Mouse (Mus musculus): ENCODE data around the gene Rad9b.

Gene Rad9b

DNA sequence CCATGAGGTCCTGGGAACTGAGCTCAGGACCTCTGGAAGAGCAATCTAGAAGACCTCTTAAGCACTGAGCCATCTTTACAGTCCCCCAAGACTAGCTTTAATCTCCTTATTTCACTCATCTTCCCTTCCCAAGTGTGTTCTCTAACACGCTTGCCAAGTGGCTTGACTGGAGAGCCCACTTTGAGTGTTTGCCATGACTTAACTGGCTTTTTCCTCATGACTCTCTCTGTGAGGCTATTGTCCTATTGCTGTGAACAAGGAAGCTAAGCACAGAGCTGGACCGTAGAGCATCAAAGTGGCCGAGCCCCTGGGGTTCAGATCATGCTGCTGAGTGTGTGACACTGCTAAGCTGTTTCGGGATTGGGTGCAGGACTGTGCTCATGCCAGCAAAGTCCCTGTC lies 41.7 kb downstream of the Rad9b start:
- no peak for DNase-seq

DNA sequence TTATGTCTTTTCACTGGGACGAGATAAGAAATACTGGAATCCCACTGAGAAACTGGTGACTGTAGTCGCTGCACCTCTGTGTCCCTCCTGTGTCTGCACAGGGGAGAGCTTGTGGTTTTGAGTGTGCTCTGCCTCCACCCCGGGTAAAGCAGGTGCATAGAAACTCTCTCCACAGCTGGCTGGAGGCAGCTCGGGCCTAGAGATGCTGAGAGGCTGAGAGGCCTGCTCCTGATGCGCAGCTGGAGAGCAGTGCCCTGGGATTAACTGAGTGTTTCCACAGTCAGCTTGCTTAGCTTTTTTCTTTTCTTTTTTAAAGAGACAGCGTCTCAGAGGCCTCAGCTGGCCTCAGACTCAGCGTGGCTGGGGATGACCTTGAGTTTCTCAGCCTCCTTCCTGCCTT lies 42.3 kb downstream of the Rad9b start:
- DNase-seq = no peak

DNA sequence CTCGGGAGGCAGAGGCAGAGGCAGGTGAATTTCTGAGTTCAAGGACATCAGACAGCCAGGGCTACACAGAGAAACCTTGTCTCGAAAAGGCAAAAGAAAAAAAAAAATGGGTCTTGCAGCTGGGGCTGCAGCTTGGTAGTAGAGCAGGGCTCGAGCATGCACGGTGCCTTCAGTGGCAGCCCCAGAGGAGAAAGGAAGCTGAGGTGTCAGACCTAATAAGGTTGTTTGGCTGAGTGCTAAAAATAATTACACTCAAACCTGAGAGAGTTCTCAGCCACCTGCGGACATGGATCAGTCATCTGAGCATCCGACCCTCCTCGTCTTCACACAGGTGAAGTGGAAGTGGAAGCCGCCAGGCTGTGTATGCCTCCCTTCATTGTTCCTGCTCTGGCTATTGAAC lies 43.3 kb downstream of the Rad9b start:
- DNase-seq = no peak

DNA sequence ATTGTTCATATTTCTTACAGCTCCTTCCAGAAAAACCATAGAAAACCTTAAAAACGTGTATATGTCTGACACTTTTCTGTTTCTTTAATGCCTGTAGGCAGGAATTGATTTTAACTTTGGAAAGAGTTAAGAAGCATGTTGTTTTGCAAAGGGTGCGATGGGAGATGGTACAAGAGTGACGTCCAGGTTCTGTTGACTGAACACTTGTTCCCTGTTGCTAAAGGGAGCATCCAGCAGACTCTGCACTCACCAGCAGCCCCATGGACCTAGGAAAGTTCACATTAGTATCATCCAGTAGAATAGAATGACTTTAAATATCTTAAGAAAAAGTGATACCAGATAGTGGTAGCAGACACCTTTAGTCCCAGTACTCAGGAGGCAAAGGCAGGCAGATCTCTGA lies 47.5 kb downstream of the Rad9b start:
- DNase-seq = no peak

DNA sequence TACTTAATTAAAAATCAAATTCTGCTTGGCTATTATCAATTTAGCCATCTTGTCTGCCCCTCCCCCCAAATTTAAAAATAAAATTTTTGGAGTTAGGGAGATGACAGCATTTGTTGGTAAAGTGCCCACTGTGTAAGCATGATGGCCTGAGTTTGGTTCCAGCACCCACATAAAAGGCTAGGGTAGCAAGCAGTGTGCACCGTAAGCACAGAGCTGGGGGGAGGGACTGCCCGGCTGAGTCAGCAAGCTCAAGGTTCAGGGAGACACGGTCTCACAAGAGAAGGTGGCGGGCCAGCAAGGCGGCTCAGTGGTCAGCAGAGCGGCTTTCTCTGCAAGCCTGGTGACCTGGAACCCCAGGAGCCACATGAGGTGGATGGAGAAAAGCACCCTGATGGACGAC lies 48.6 kb downstream of the Rad9b start:
- peak; percentile 84 to 85 for DNase-seq

DNA sequence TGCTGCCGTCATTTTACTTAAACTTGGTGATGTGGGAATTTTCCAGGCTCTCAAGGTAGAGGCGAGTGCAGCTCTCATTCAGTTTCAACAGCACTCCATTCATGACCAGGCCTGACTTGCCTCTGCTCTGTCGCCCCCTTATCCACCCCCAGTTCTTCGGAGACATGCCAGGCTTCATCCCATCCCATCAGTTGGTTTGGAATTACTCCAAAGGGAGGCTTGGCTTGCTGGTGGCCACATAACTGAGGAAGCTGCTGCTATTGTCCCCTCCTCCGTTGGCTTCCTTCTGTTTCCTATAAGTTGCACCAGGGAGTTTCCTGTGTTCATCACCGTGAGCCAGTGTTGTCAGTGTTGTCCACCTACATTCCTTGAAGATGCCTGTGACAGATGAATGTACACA lies 49.5 kb downstream of the Rad9b start:
- no peak for DNase-seq

DNA sequence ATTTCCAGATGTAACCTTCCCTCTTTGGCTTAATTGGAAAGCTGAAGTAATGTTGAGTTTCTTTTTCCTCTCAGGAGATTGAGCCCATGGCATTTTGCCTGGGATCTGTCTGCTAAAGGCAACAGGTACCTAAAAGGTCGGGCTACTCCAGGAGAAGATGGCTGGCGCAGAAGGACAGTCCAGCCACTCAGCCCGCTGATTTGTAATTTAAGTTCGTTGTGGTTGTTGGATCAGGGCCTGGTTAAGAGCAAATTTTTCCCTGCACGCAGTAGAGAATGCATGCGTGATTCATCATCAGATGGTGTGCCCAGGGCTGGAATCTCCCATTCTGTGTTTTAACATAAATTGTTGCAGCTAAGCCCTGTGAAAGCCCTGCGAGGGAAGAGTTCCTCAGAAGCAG lies 50.1 kb downstream of the Rad9b start:
- no peak for DNase-seq

DNA sequence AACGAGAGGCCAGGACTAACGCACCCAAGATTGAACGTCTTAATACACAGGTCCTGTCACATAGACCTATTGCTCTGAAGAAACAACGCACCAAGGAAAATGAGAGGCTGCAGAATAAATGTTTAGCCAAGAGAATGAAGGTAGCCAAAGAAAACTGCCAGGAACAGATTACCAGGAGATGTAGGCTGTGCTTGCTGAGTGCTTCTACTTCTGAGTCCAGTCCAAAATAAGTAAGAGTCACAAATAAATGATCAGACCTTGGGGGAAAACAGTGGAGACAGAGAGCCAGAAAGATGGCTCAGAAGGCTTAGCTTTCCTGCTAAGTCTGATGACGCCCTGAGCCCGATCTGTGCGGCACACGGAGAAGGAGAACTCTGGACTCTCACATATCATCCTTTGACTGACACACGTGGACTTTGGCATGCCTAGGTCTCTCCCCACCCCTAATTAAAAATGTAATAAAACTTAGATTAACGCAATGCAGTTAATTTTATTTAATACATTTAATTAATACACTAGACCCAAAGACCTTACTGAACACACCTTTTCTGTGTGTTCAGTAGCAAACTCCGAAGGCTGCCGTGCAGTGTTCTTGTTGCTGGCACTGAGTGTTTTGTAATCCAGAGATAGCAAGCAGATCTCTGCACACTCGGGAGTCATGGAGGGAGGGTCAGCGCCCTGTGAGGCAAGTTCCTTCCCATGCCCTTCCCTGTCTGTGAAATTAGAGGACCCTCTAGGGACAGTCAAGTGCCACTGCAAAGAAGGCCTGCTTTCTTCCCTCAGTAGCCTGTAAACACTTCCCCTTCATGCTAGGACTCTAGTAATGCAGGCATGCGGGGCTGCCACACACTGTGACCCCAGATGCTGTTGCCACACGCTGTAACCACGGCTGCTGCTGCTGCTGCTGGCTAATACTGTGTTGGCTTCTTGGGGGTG lies 51.0 kb downstream of the Rad9b start:
- DNase-seq = peak in 1 of 2 experiments; percentile 47

DNA sequence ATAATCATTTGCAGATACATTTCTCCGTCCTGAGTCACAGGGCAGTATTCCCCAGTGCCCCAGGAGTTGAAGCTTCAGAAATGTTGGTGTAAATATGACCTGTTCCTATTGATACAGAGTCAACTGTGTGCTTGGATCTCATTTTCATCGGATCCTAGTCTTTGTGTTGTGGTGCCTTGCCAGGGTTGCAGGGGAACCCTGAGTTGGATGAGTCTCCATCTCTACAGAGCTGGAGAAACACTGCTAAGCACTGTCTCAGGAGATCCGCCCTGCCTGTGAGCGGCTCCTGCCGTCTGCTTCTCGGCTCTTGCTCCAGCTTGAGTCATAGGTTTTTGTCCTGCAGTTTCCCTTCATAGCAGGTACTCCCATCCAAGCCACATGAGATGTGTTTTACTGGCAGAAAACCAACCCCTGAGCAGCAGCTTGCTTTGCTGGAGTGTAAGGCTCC lies 53.9 kb downstream of the Rad9b start:
- no peak for DNase-seq

DNA sequence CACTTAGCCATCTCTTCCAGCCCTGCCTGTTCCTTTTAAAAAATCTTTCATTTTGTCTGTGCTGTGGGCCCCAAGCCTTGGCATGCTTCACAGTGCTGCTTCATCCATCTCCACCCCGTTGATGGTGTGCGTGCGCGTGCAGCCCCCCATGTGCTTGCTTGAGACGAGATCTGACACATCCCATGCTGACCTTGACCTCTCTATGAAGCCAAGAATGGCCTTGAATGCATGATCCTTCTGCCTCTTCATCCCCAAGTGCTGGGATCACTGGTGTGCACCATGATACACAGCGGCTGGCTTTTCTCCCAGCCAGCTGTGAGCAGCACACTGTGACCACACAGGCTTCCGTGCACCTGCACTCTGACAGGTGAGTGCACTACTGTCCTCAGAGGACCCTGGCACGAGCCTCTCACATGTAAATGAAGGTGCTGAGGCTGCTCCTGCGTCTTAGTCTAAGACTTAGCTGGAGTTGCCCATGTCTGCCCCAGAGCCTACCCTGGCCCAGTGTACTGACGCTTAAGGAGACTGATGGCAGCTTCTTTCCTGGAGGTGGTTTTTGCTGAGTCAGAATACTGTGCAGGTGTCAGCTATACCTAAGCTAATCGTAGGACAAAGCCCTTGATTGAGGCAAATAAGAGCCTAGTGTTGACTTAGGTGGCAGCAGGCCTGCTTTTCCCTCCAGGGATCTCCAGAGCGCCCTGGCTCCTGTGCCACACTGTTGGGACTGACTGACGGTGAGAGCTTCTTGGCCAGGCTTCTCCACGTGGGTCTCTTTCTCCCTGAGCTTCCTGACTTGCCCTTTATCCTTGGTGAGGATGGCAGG lies 58.7 kb downstream of the Rad9b start:
- peak in 1 of 2 experiments; percentile 40 for DNase-seq

DNA sequence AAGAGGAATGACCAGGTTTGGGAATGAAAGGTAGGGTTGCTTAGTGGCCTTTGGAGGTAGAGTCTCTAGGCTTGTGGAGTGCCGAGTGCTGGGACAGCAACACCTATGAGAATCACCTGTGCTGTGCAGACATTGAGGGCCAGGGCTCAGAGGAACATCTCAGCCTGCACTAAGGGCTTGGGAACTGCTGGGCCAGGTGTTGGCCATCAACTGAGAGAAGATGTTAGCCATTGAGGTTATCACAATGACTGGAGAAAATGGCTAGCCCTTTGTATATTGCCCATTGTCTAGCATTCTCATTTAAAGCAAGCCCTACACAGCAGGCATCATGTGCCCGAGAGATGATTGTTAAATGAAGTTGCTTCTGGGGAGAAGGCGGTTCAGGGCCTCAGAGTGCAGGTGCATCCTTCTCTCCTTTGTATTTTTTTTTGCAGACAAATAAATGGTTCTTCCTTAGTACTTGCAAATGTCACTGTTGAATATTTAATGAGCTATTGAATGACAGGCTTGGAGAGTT lies 59.8 kb downstream of the Rad9b start:
- no peak for DNase-seq

DNA sequence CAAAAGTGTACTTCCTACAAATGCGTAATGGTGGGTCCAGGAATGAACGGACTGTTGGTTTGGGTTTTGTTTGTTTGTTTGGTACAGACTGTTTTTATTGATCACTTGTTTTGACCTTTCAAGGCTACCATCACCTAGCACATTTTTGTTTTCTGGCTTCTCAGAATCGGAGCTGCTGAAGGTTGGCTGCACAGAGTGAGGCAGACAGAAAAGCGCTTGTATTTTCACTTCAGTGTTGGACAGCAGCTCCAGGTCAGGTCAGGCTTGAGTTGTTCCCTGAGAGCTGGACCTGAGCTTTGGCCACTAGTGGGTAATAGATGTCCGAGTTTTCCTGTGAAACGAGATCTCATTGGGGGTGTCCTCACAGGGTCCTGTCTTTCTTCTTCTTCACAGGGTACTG lies 60.9 kb downstream of the Rad9b start:
- DNase-seq = peak in 1 of 2 experiments; percentile 45

DNA sequence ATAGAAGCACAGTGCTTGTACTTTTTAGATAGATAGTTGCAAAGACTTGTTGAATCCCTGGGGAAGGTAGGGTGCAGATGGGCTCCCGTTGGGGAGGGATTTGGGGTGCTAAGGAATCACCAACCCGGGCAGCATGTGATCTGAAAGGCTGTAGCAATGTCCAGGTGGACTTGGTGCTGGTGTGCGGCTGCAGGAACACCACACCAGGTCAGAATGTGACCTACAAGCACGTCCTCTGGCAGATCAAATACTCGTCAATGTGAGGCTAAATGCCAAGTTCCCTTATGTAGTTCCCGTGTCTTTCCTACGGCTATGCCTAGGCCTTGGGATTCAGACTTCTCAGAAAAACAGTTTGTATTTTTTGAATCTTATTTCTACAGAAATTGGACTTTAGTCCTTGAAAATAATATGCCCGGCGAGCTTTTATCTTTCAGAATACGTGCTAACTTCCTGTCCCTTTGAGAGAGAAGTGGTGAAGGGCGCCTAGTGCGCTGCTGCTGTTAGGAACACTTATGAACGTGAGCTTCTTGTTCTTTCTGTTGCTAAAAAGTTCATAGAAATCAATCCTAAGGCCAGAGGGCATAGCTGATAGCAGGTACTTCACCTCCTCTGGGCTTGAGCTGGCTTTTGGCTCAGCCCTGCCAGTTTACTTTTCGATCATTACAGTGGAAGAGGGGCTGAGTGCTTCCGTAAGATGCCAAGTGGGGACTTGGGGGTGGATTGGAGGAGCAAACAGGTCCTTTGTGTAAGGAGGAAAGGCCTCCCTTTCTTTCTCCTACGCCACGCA lies 62.3 kb downstream of the Rad9b start:
- peak; percentile 46 to 60 for DNase-seq

DNA sequence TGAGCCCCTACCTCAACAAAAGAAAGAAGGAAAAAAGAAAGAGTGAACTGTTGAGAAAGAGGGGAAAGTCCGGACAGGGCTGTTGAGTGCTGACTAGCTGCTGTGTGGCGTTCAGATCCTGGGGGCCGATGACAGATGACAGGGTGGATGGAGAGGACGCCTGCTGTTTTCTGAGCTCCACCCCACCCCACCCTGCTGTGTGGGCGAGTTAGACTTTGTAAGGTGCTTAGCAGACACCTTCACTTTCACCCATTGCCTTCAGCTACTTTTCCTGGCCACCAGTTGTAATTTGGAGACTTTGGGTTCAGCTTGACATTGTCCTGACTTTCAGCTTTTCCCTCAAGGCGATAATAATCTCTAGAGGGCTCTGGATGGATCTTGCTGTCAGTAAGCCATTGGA lies 62.9 kb downstream of the Rad9b start:
- DNase-seq = no peak

DNA sequence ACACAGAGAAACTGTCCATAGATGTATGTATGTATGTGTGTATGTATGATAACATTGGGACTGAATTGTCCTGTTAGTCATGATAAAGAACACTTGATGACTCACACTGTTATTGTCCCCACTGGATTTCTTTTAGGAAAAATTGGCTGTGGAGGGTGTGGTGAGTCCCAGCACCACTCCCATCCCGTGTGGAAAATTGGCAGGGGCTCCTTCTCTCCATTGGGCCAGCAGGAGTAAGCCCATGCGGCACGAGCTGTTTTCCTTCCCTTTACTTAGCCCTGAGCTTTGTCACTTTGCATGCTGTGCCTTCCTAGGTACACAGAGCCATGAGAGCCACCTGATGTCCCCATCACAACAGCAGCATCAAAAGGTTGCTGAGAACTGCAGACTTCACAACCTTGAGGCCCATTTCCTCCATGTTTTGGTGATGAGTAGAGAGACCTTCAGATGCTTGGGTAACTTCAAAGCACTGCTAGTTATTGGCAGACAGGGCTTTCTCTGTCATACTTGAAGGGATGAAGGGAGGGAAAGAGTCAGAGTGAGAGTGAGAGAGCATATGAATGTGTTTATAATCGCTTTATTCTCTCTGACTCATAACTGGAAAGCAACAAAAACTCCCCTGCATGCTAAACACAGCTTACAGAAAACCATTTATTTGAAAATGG lies 65.8 kb downstream of the Rad9b start:
- DNase-seq = no peak

DNA sequence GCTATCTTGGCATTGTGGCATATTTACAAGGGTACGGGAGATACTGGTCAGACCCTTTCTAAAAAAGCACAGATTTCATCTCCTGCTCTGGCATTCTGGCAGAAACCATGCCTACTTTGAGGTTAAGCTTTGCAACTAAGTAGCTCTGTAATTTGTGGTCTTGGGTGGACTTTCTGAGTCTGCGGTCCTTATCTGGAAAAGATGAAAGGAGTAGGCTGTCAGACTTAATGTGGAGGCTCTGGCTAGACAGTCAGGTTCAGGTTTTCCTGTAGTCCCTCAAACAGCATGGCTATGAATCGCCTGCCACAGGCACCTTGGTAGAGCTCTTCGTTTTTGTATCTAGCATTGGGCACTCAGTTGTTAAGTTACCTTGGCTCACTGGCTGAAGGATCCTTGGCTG lies 67.0 kb downstream of the Rad9b start:
- no peak for DNase-seq

DNA sequence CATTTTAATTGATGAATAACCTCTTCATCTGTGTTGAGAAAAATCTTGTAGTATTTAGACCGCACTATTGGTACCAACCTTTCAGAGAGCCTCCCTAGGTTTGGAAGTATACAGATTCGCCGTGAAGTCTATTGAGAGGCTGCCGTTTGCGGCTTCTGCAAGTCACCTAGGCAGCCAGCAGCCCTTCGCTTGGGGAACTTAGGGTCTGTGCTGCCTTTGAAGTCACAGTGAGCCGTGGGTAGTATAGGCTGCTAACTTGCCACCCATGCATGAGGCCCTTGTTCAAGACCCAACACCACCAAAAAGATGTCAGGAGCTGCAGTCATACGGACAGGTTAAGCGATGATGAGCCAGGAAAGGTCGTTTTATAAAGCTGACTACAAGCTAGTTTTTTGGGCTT lies 67.8 kb downstream of the Rad9b start:
- no peak for DNase-seq

DNA sequence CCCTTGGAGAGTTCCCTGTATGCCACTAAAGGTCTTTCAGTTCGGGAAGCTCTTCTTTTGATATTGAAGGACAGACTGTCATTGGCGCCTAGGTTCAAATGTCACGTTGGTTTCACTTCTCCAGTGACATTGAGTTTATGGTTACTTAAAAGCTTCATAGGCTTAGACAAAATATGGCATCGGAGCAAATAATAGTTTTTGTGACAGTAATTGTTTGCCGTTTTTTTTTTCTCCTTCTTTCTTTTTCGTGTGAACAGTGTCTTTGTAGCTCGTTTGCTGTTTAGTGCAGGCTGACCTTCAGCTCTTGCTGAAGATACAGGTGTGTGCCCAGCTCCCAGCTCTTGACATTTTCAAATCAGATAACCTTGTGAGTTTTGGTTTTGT lies 68.3 kb downstream of the Rad9b start:
- no peak for DNase-seq

DNA sequence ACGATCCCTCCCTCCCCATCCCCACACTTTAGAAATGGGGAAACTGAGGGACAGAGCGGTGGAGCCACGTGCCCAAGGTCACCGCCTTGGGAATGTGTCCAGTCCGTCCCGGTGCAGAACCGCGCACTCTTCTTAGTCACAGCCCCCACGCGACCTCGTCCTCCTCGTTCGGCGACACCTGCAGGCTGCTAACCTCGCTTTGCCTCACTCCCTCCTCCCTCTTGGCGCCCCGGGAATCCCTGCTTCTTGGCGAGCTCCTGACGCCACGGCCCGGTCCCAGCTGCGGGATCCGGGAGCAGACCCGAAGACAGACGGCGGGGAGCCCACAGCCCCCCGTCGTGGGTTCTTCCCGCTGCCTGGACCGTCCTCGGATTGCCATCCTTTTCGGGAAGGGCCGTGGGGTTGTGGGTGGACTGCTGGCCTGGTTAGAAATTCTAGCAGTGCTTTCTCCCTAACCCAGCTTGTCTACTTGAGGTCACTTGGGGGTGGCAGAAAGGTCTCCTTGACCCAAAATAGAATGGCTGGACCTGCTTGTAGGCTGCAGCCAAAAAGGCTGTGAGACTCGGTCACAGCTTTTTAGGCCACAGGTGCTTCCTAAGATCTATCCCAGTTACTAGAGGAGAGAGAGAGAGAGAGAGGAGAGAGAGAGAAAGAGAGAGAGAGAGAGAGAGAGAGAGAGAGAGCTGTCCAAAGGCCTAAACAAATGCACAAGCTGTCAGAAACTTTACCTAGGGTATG lies 68.8 kb downstream of the Rad9b start:
- peak; percentile 67 to 77 for DNase-seq

DNA sequence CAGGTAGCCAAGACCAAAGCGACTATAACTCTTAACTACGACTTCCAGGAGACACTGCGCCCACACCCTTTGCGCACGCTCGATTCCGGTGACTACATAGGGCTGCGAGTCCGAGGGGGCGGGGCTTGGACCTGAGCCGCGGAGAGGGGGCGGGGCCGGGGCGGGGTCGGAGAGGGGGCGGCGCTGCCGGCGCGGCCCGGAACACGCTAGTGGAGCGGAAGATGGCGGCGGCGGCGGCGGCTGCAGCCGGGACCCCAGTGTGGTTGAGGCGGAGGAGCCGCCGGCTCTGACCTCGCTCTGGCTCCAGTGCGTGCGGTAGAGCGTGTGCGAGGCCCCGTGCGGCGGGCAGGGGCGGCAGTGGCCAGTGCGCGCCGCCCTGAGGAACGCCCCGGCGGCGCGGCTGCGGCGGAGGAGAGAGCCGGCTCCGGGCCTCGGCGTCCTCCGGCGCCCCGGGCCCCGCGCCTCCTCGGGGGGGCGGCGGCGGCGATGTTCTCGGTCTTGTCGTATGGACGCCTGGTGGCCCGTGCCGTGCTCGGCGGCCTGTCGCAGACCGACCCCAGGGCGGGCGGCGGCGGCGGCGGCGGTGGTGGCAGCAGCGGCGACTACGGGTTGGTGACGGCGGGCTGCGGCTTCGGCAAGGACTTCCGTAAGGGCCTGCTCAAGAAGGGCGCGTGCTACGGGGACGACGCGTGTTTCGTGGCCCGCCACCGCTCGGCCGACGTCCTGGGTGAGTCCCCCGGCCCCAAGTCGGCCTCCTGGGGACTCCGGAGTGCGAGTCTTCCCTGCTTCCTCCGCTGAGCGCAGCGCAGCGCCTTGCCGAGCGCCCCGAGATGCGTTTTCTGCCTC lies 69.6 kb downstream of the Rad9b start, which contains the start of gene Pptc7:
TSS of gene Pptc7 (plus strand) at position 183 of the 846 bp plus-strand sequence.
- DNase-seq = peak; percentile 95 to 96

DNA sequence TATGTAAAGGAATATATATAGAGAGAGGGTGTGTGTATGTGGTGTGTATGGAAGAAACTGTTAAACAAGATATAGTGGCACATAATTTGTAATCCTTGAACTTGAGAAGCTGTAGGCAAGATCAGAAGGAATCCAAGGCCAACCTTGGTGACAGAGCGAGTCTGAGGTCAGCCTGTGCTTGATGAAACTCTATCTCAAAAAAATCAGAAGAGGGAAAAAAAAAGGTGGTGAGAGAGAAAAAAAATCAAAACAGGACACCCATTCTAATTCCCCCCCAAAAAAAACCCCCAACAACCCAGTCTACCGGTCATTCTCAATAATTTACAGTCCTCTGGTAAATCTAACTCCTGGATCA lies 70.2 kb downstream of the Rad9b start:
- no peak for DNase-seq
